8 mouse cellular contexts compared by ENCODE assay signal in the genomic region with DNA sequence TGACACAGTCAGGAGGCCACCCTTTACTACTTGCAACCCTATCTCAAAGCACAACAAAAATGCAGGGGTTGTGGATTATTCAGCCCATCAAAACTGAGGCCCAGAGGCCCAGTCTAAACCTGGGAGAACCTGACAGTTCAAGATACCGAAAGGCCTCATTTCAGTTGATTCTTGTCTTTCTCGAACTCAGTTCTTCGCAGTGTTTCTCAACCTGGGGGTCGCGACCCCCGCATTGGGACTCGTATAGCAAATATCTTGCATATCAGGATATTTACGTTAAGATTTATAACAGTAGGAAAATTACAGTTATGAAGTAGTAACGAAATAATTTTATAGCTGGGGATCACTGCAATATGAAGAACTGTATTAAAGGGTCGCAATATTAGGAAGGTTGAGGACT. TPM values are rescaled to one million over a fixed set of nuclear protein-coding genes. Genes with fewer than 3 reads are reported as not detected.
A peak's percentile ranks its signal among the peaks of the same experiment; 100 is the strongest.
DNase-seq lines count a peak whose midpoint lies in the region; ATAC-seq lines count a peak whose summit lies in the region.

No protein-coding gene starts in this region.

- WGBS in embryonic facial prominence, embryonic 15.5 days, result 2% methylated on average over 10 of the region's 10 CpGs
- 2% methylated on average over 10 of the region's 10 CpGs for WGBS in limb, embryonic 15.5 days

- peak overlapping the region; percentile 51 for H3K4me2 ChIP-seq in embryonic facial prominence, embryonic 15.5 days (replicated peaks)
- H3K4me2 ChIP-seq in limb, embryonic 15.5 days, result peak overlapping the region; percentile 49

- no peaks in the 10 kb centered on the region for H3K36me3 ChIP-seq in embryonic facial prominence, embryonic 15.5 days
- H3K36me3 ChIP-seq in limb, embryonic 15.5 days, result no peaks in the 10 kb centered on the region

- intact Hi-C loops in heart, postnatal 25 days (cut with DNase I), result loop anchor here (1.0 to 5.0 kb wide), 3 partner anchors 71 to 1499 kb away; no protein-coding TSS in a partner anchor

- no peak overlapping the region for H3K9ac ChIP-seq in embryonic facial prominence, embryonic 15.5 days
- no peak overlapping the region for H3K9ac ChIP-seq in limb, embryonic 15.5 days

- ATAC-seq in embryonic facial prominence, embryonic 15.5 days (ENCODE audit: insufficient number of reproducible peaks, low FRiP score, low TSS enrichment, low read depth), result no peak
- no peak for ATAC-seq in limb, embryonic 15.5 days (ENCODE audit: insufficient number of reproducible peaks, low FRiP score, low TSS enrichment, low read depth)
- ATAC-seq in megakaryocyte-erythroid progenitor cell, adult 5-6 weeks (replicated peaks; ENCODE audit: low FRiP score, low TSS enrichment, poor library complexity, severe bottlenecking), result no peak

- no peaks in the 10 kb centered on the region for H3K9me3 ChIP-seq in embryonic facial prominence, embryonic 15.5 days (replicated peaks)
- no peaks in the 10 kb centered on the region for H3K9me3 ChIP-seq in limb, embryonic 15.5 days

- no peaks in the 10 kb centered on the region for H3K27me3 ChIP-seq in embryonic facial prominence, embryonic 15.5 days
- no peaks in the 10 kb centered on the region for H3K27me3 ChIP-seq in limb, embryonic 15.5 days

- peak overlapping the region; percentile 51 for H3K4me3 ChIP-seq in embryonic facial prominence, embryonic 15.5 days (replicated peaks)
- H3K4me3 ChIP-seq in limb, embryonic 15.5 days, result peak overlapping the region; percentile 50

- peak; percentile 79 for DNase-seq in heart, adult 11 months
- DNase-seq in heart, postnatal 25 days (ENCODE audit: low spot score), result no peak
- DNase-seq in 416B (ENCODE audit: low read depth), result peak; percentile 78
- no peak for DNase-seq in cerebellum, adult 8-10 months
- DNase-seq in urinary bladder, postnatal 36 days (ENCODE audit: low spot score in 2 of 2), result no peak

- H3K27ac ChIP-seq in embryonic facial prominence, embryonic 15.5 days (replicated peaks), result no peak overlapping the region
- no peak overlapping the region for H3K27ac ChIP-seq in limb, embryonic 15.5 days

- peaks cover 11% of the 10 kb centered on the region for H3K4me1 ChIP-seq in embryonic facial prominence, embryonic 15.5 days
- H3K4me1 ChIP-seq in limb, embryonic 15.5 days, result peaks cover 11% of the 10 kb centered on the region; the same call in 1 of the 2 replicates

RNA-seq across cellular contexts. Expression of gene Hist1h4h, which starts 4.9 kb away (rescaled TPM):
- total RNA-seq in heart, postnatal 25 days (2021), result 100 to 1,000 TPM; 272 to 334 TPM
- 6.1 and 7.1 TPM in 2 replicates for polyA plus RNA-seq in embryonic facial prominence, embryonic 15.5 days (2015; fragmentation: Nextera tagmentation; extraction: Ambion mirVana)
- 4.8 and 6.3 TPM in 2 replicates for polyA plus RNA-seq in limb, embryonic 15.5 days (2015; fragmentation: Nextera tagmentation; extraction: Ambion mirVana)
- total RNA-seq in megakaryocyte-erythroid progenitor cell, adult 5-6 weeks (2014; fragmentation: Nextera tagmentation), result 115 and 209 TPM in 2 replicates
- total RNA-seq in megakaryocyte-erythroid progenitor cell, adult 5-6 weeks (2017), result 683 and 1,187 TPM in 2 replicates

RNA-seq across cellular contexts. Expression of gene Hist1h2af, which starts 7.8 kb away (rescaled TPM):
- total RNA-seq in heart, postnatal 25 days (2021), result 10 to 100 TPM; 13.7 to 25.9 TPM
- polyA plus RNA-seq in embryonic facial prominence, embryonic 15.5 days (2015; fragmentation: Nextera tagmentation; extraction: Ambion mirVana), result 2.7 and 3.4 TPM in 2 replicates
- polyA plus RNA-seq in limb, embryonic 15.5 days (2015; fragmentation: Nextera tagmentation; extraction: Ambion mirVana), result 4.1 and 7.5 TPM in 2 replicates
- 41.1 and 66.5 TPM in 2 replicates for total RNA-seq in megakaryocyte-erythroid progenitor cell, adult 5-6 weeks (2014; fragmentation: Nextera tagmentation)
- total RNA-seq in megakaryocyte-erythroid progenitor cell, adult 5-6 weeks (2017), result 1,297 and 1,759 TPM in 2 replicates

RNA-seq across cellular contexts. Expression of gene Hist1h3g, which starts 9.3 kb away (rescaled TPM):
- 1 to 10 TPM; 3.4 to 4.1 TPM for total RNA-seq in heart, postnatal 25 days (2021)
- 3.2 and 5.3 TPM in 2 replicates for polyA plus RNA-seq in embryonic facial prominence, embryonic 15.5 days (2015; fragmentation: Nextera tagmentation; extraction: Ambion mirVana)
- polyA plus RNA-seq in limb, embryonic 15.5 days (2015; fragmentation: Nextera tagmentation; extraction: Ambion mirVana), result 3.4 and 5.4 TPM in 2 replicates
- 189 and 293 TPM in 2 replicates for total RNA-seq in megakaryocyte-erythroid progenitor cell, adult 5-6 weeks (2014; fragmentation: Nextera tagmentation)
- total RNA-seq in megakaryocyte-erythroid progenitor cell, adult 5-6 weeks (2017), result 189 and 625 TPM in 2 replicates

RNA-seq across cellular contexts. Expression of gene Hist1h2bh, which starts 17.3 kb away (rescaled TPM):
- 1 to 10 TPM; 1.4 to 1.9 TPM for total RNA-seq in heart, postnatal 25 days (2021)
- polyA plus RNA-seq in embryonic facial prominence, embryonic 15.5 days (2015; fragmentation: Nextera tagmentation; extraction: Ambion mirVana), result 1.0 and 1.1 TPM in 2 replicates
- polyA plus RNA-seq in limb, embryonic 15.5 days (2015; fragmentation: Nextera tagmentation; extraction: Ambion mirVana), result 0.77 and 0.83 TPM in 2 replicates
- total RNA-seq in megakaryocyte-erythroid progenitor cell, adult 5-6 weeks (2014; fragmentation: Nextera tagmentation), result 31.9 and 110 TPM in 2 replicates
- 85.7 and 165 TPM in 2 replicates for total RNA-seq in megakaryocyte-erythroid progenitor cell, adult 5-6 weeks (2017)

RNA-seq across cellular contexts. Expression of gene Hist1h3f, which starts 18.0 kb away (rescaled TPM):
- total RNA-seq in heart, postnatal 25 days (2021), result 10 to 100 TPM in 1 of 2 experiments, 1 to 10 TPM in 1; 6.4 to 10.6 TPM
- polyA plus RNA-seq in embryonic facial prominence, embryonic 15.5 days (2015; fragmentation: Nextera tagmentation; extraction: Ambion mirVana), result 0.25 and 0.37 TPM in 2 replicates
- polyA plus RNA-seq in limb, embryonic 15.5 days (2015; fragmentation: Nextera tagmentation; extraction: Ambion mirVana), result 1.1 TPM in 1 of 2 replicates, not detected in the other
- total RNA-seq in megakaryocyte-erythroid progenitor cell, adult 5-6 weeks (2014; fragmentation: Nextera tagmentation), result 31.6 and 53.6 TPM in 2 replicates
- total RNA-seq in megakaryocyte-erythroid progenitor cell, adult 5-6 weeks (2017), result 69.9 and 132 TPM in 2 replicates

Comparison
In these comparisons a context has a peak if more than half of its experiments do, and no peak if none do; other contexts are left out.
1. DNase-seq: peak in heart, adult 11 months (single experiment) and 416B (single experiment); none in heart, postnatal 25 days (single experiment), cerebellum, adult 8-10 months (single experiment) and urinary bladder, postnatal 36 days (0 of 2).
2. RNA of gene Hist1h3g, which starts 9.3 kb away (total RNA-seq): 189 to 625 TPM in megakaryocyte-erythroid progenitor cell, adult 5-6 weeks; 3.4 to 4.1 TPM in heart, postnatal 25 days; every median in the first group is over 10 times any median in the second.